Mouse (Mus musculus) spleen, embryonic (tissue): ENCODE data around the gene Tdo2.

ENCODE experiments used
- CTCF ChIA-PET: fragments of 350-600 bp; sonication (Branson Sonifier 250); formaldehyde crosslinking; loops from one replicate; lab custom pipeline; 2022; lab: Charles Lee

The Tdo2 gene

GRCm38 (mm10) chr3:81944851-81945393, 31.1 kb downstream of the Tdo2 start:
- CTCF ChIA-PET, result no interaction called here

- CTCF ChIA-PET, result no interaction called here
Observed at GRCm38 (mm10) chr3:81943097-81943496, 32.9 kb downstream of the Tdo2 start.

GRCm38 (mm10) chr3:81942341-81942740, 33.7 kb downstream of the Tdo2 start:
- CTCF ChIA-PET, result no interaction called here

GRCm38 (mm10) chr3:81938924-81939323, 37.1 kb downstream of the Tdo2 start:
- CTCF ChIA-PET, result no interaction called here

GRCm38 (mm10) chr3:81933348-81933747, 42.7 kb downstream of the Tdo2 start:
- CTCF ChIA-PET, result interaction anchor here (0.7 kb wide), 1 partner anchor 43 kb away, joined by 6 read pairs; no protein-coding TSS in a partner anchor

- CTCF ChIA-PET, result no interaction called here
Observed at GRCm38 (mm10) chr3:81932141-81933101, 43.6 kb downstream of the Tdo2 start, which contains the start of gene Ctso. TSS of gene Ctso (plus strand) at chr3:81932601.

- CTCF ChIA-PET, result interaction anchor here (0.6 kb wide), 1 partner anchor 179 kb away, joined by 5 read pairs; no protein-coding TSS in a partner anchor
Observed at GRCm38 (mm10) chr3:81931695-81932094, 44.3 kb downstream of the Tdo2 start.

GRCm38 (mm10) chr3:81929073-81929472, 46.9 kb downstream of the Tdo2 start:
- CTCF ChIA-PET, result no interaction called here

GRCm38 (mm10) chr3:81926764-81927325, 49.2 kb downstream of the Tdo2 start:
- CTCF ChIA-PET, result no interaction called here

GRCm38 (mm10) chr3:81925856-81926255, 50.1 kb downstream of the Tdo2 start:
- CTCF ChIA-PET, result no interaction called here

GRCm38 (mm10) chr3:81924931-81925330, 51.1 kb downstream of the Tdo2 start:
- CTCF ChIA-PET, result no interaction called here

GRCm38 (mm10) chr3:81922910-81923309, 53.1 kb downstream of the Tdo2 start:
- CTCF ChIA-PET, result no interaction called here

- CTCF ChIA-PET, result interaction anchor here (0.5 to 0.7 kb wide), 2 partner anchors 143 to 817 kb away, joined by 3 read pairs; no protein-coding TSS in a partner anchor
Observed at GRCm38 (mm10) chr3:81919681-81920080, 56.3 kb downstream of the Tdo2 start.

- CTCF ChIA-PET, result no interaction called here
Observed at GRCm38 (mm10) chr3:81918215-81918614, 57.8 kb downstream of the Tdo2 start.

- CTCF ChIA-PET, result no interaction called here
Observed at GRCm38 (mm10) chr3:81917354-81917935, 58.6 kb downstream of the Tdo2 start.

- CTCF ChIA-PET, result no interaction called here
Observed at GRCm38 (mm10) chr3:81916030-81916686, 59.8 kb downstream of the Tdo2 start.

- CTCF ChIA-PET, result interaction anchor here (0.6 kb wide), 1 partner anchor 119 kb away, joined by 6 read pairs; no protein-coding TSS in a partner anchor
Observed at GRCm38 (mm10) chr3:81910286-81911036, 65.5 kb downstream of the Tdo2 start.
